Mouse (Mus musculus) brain, embryonic 14.5 days (tissue): ENCODE measurements around the gene Dclk1. TPM values are rescaled to one million over a fixed set of nuclear protein-coding genes. Genes with fewer than 3 reads are reported as not detected.

Experiments used
- DNase-seq: peaks from one replicate; pipeline ENCODE4 v3.0.0-alpha.2; 2011; ENCODE audit warnings: low read depth
- CTCF ChIP-seq: fragments of 200-500 bp; IDR thresholded peaks from 2 replicates; pipeline ENCODE4 v1.5.1; 2012; ENCODE audit warnings: inconsistent platforms, mild to moderate bottlenecking, moderate library complexity, borderline replicate concordance; ENCODE audit not compliant: insufficient read depth, insufficient read length; ENCODE audit errors: extremely low read depth
- POLR2A ChIP-seq: fragments of 200-500 bp; IDR thresholded peaks from 2 replicates; pipeline ENCODE4 v1.6.1; 2012; ENCODE audit warnings: mild to moderate bottlenecking, inconsistent platforms, borderline replicate concordance; ENCODE audit not compliant: poor library complexity, insufficient read depth, insufficient read length, severe bottlenecking; ENCODE audit errors: extremely low read depth
- polyA plus RNA-seq: library from polyadenylated mRNA; depleted of rRNA; stranded (reverse); fragments of >200 nt; gene quantifications from 2 replicates; pipeline ENCODE4 v1.2.3, GENCODE M21; 2012

Gene Dclk1
- polyA plus RNA-seq, 1 experiment: 175 TPM

DNA sequence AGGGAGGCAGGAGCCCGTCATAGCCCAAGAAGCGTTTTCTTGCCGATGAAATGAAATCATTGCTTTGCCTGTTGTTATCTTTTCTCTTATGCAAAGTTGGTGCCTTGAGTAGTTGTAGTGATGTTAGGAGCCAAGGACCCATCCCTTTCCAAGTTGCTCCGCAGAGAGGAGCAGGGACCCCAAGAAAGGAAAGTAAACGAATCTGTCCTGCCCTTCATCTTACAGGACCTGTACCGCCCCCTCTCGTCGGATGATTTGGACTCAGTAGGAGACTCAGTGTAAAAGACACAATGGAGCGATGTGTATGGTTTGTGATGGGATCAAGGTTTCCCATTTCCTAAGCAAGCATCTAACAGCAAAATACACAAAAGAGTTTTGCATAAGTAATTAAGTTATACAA, 224.2 kb downstream of the Dclk1 start:
- no peak for DNase-seq
- TF ChIP-seq POLR2A: no peak

DNA sequence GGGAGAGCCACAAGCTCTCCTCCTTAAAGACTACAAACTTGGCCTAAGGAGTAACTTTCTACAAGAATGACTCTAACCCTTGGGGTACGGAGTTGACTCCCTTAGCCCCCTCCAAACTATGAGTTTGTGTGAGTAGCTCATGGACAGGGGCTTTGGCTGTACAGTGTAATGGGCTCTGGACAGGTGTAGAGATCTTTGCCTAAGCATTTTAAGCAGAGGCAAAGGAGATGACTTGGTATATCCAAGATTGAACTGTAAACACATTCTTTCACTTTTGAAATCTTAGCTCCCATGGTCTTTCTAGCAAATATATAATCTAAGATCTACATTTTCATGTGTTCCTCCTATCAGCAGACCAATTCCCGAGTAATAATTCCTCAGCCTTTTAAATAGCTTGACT, 229.9 kb downstream of the Dclk1 start, which contains the start of gene Gm21954:
Gene Gm21954, minus strand, starts transcription at position 101 of the 400 bp plus-strand sequence.
- no peak for TF ChIP-seq CTCF
- no peak for TF ChIP-seq POLR2A
- DNase-seq: no peak

DNA sequence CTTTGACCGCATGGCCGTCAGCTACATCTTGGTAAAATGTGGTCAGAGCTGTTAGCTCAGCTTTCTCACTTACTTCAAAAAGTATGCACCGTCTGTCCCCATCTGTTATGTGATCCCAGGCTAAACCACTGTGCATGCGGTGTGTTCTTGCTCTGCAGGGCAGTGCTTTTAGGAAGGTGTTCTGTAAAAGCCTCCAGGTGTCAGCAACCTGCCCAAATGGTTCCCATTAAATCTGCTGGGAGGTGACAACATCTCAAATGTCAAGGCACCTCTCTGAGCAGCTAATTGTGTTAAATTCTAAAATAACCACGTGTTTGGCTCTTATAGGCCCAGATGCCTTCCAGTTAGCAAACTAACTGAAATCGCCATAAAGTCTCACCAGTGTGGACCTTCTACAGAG, 231.0 kb downstream of the Dclk1 start:
- no peak for TF ChIP-seq CTCF
- TF ChIP-seq POLR2A: no peak

DNA sequence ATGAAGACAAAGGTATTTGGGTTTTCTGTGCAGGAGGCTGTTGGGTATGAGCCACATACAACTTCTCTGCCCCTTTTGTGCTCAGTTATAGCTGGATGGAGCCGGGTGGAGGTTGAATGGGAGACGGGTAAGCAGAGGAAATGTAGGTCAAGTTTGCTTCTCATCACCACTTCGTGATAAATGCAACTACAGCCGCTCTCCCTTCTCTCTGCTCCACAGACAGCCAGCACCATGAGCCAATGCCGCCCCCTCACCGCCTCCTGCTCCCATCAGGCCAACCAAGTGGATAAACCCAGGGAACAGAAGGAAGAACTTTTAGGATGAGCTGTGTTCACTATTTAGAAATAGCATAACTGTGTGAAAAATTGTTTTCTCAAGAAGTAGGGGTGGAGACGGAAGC, 234.5 kb downstream of the Dclk1 start:
- DNase-seq: no peak
- TF ChIP-seq CTCF (no peak), POLR2A (no peak)

More for the DNA sequence above, 231.0 kb downstream of the Dclk1 start:
- no peak for DNase-seq

DNA sequence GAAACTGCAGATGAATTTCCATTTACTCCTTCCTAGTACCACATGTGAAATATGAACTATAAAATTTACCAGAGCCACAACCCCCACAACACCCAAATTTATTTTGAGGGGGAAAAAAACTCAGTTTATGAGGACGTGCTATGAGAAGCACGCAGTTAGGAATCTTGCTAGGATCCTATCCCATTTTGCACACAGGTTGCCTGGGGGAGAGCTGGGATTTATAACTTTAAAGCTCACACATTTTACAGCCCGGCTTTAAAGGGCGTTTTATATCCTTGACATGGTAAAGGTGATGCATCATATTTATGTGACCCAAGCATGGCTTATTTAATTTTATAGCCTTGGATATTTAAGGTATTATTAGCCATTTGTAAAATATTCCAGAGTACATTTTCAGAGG, 237.1 kb downstream of the Dclk1 start:
- no peak for DNase-seq
- TF ChIP-seq CTCF (no peak), POLR2A (no peak)

DNA sequence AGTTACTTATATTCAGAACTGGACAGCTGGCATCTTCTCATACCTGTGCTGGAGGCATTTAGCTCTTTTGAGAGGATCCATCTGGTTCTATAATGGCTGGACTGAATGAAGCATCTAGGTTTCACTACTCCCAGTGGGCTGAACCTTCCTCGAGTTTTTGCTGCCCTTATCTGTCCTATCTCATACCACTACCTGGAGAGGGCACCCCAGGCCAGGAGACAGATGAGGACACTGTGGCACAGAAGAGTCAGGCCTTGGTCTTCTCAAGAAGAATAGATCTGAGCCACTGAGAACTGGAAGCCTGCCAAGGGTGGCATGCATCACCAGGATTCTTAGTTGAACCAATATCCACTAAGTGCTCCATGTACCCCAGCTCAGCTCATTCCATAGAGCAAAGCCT, 239.0 kb downstream of the Dclk1 start:
- DNase-seq: no peak
- TF ChIP-seq CTCF (no peak), POLR2A (no peak)

DNA sequence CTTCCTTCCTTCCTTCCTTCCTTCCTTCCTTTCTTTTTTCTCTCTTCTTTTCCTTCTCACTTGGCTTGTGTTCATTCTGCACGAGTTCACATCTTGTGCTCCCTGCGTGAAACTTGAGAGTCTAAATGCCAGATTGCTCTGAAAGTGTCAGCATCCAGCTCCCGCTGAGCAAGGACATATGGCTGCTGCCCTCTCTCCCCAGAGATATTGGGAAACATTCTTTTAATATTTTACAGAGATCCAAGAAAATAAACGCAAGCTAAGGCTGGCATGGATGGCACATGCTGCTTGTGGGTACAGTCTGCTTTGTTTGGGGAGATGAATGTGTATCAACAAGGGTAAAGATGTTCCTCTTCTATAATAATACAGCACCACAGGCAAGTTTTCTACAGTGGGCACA, 241.2 kb downstream of the Dclk1 start:
- DNase-seq: no peak
- TF ChIP-seq CTCF: no peak
- no peak for TF ChIP-seq POLR2A

DNA sequence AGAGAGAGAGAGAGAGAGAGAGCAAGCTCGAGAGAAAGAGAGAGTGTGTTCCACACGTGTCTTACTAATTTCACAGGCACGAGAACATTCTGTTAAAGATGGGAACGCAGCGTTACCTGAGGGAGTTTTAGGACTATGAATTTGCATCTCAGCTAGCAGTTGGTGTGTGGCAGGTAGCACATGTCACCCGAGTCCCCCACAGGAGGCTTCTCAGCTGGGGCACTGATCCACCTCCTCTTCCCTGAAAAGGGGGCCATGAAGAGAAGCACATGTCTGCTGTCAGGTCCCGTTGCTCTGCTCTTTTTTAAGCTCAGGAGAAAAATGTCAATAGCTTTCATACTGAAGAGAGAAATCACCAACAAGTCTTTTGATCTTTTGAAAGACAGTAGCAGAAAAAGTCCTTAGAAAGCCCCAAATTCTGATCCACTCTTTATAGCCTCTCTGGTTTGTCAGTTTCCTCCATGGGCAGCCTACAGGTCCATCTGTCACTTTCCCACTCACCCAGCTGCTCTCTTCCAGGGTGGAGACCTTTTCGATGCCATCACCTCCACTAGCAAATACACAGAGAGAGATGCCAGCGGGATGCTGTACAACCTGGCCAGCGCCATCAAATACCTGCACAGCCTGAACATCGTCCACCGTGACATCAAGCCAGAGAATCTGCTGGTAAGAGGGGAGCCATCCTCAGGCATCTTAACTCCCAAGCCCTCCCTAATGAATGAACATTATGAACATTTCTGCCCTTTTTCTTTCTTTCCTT, 247.2 kb downstream of the Dclk1 start:
- TF ChIP-seq CTCF (no peak), POLR2A (no peak)
- no peak for DNase-seq

DNA sequence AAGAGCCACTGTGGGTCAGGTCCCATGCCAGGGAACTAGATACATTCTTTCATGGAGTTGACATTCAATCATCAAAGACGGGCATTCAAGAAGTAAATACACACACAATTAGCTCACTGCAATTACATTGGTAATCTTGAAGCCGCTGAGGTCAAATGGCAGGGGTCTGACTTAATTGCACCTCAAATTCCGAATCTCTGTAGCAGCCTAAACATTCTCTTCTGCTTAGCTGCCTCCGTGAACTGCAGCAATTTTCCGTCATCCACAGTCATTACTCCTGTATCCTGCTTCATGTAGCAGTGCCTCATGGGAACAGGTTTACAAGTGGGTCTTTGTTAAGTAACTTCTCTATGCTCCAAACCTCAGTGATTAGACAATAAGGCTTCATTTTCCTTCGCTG, 249.9 kb downstream of the Dclk1 start:
- DNase-seq: peak; percentile 59
- TF ChIP-seq CTCF (no peak), POLR2A (no peak)

DNA sequence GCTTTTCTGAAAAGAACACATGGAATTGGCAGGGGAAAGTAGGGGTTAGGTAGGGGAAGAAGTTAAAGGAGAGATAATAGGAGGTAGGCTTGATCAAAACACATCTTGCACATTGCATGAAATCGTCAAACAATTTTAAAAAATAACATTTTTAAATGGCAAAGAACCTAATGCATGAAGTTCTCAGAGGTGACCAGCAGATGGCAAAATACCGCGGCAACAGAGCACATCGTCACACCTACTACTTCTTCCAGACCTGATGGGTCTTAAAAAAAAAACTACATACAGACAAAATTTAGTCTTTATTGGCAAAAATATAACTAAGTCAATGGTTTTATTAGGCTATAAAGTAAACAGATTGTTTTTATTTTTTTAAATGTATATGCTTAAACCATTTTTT, 252.2 kb downstream of the Dclk1 start:
- DNase-seq: peak; percentile 40
- TF ChIP-seq CTCF (peak; percentile 56; the same call in 1 of the 2 replicates), POLR2A (no peak)

DNA sequence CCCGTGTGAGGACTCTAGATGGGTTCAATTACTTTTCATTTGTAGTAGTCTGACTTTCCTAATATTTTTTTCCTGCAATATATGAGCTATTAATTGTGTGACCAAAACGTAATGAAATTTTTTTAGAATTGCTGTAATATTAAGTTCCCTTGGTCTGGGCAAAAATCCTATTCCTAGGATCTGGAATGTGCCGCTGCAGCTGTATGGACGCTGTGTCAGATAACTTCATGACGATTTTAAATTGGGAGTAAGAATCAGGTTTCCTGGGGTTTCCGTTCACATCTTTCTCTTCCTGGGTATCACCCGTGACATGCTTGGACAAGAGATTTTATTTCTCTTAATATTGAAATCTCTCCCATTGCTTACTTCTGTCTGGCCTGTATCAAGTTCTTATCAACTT, 253.1 kb downstream of the Dclk1 start:
- no peak for TF ChIP-seq POLR2A
- no peak for TF ChIP-seq CTCF
- DNase-seq: no peak

DNA sequence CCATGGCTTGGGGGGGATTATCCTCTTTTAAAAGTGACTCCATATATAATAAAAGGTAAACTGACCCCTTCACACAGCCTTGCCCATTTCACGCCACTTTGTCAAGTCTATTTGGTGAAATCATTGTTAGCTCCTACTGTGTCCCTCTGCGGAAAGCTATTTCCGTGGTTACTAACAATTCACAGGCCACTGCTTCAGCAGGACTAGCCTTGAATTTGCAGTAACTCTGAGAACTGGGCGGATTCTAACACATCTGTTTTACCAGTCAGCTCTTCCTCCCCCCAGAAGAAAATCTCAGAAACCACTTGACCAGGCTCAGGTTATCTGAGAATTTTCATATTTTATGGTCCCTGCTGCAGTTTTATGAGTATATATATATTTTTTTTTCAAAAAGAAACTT, 253.7 kb downstream of the Dclk1 start:
- TF ChIP-seq CTCF (no peak), POLR2A (no peak)
- DNase-seq: peak; percentile 18

DNA sequence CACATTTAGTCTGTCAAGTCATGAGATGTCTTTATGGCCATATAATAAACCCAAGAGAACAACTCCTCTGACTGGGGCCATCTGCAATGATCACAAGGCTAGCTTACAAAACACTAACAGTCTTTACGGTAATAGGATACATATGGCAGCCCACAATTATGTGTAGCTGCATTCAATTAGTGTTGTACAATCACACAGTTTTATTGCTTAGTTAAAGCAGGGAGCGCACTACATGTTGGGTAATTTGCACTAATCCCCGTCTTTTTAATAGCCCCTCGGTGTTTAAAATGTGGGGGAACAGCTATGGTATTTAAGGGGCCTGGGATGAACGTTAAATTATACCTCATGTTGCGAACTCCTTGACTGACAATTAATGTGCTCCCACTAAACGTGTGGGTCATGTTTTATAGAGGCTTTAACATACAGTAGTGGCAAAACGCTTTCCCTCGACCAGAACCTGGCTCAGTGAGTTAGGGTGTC, 254.3 kb downstream of the Dclk1 start:
- DNase-seq: peak; percentile 42

DNA sequence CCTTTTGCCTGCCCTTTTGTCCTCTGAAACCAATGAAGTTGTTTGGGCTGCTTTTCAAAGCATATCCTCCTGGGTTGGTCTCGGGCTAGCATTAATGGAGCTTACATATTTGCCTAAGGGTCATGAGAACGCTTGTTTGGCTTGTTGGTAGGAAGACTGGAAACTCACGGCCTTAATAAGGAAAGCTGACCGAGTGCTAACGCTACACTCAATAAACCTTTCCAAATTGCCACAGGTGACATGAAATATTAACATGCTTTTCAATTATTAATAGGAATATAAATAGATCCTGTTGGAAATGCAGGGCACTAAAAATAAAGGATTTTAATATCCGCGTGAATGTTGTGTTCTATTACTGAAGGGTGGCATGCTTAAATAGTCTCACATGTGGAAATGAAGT, 257.1 kb downstream of the Dclk1 start:
- TF ChIP-seq POLR2A: no peak
- TF ChIP-seq CTCF: no peak
- DNase-seq: peak; percentile 33

More for the DNA sequence above, 254.3 kb downstream of the Dclk1 start:
- no peak for TF ChIP-seq CTCF
- no peak for TF ChIP-seq POLR2A

DNA sequence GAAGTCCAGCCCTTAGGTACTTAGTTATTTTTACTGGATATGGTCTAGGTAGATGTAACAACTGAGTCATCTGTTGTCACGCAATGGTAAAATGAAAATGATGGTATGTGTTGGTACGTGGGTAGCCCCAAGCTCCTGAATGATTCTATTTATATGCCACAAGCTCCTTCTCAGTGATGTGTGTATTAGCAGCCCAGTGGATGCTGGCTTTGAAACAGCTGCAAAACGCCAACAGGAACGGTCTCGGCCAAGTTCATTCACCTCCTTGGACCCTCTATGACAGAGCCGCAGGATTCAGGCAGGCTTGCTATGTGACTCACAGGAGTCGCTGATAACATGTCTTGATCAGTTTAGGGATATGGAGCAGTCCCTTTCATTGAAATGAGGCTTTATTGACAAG, 268.0 kb downstream of the Dclk1 start:
- TF ChIP-seq CTCF: no peak
- no peak for TF ChIP-seq POLR2A
- DNase-seq: no peak

DNA sequence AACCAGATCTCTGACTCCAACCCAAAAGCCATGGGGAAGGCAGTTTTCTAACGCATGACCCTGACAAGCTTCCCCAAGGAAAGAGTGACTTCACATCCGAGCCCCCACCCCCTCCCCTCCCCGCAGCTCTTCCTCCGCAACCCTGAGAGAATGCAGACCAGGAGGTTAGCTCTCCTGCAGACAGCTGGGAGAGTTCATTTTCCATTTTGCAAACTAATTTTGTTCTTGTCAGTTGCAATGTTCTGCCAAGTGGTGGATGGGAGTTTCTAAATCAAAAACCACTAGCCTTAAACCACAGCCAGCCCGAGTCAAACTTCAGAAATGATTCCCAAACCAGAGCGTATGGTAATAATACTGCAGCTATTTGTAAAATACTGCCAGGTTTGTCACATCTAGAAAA, 269.5 kb downstream of the Dclk1 start:
- no peak for DNase-seq

More for the DNA sequence above, 269.5 kb downstream of the Dclk1 start:
- TF ChIP-seq POLR2A (no peak), CTCF (no peak)
